Mouse (Mus musculus) adrenal gland, adult 8-10 months (tissue): ENCODE measurements around the gene Antxr1. TPM values are rescaled to one million over a fixed set of nuclear protein-coding genes. Genes with fewer than 3 reads are reported as not detected.

Source experiments
- DNase-seq: peaks from one replicate; pipeline ENCODE4 v3.0.0; 2022
- total RNA-seq, 4 experiments: library from RNA; stranded (reverse); gene quantifications; 2 replicates each; pipeline ENCODE4 v1.2.4; 2022

Antxr1 gene
- 10 to 100 TPM; 13.9 to 22.5 (median 18.3) TPM for total RNA-seq

- DNase-seq: peak; percentile 30
Measured at GRCm38 (mm10) chr6:87335091-87335934, at the start of gene Antxr1. Gene Antxr1 (minus strand): TSS chr6:87335821.

- DNase-seq: no peak
Measured at GRCm38 (mm10) chr6:87384761-87385160, 49.1 kb upstream of the Antxr1 start.

- DNase-seq: no peak
Measured at GRCm38 (mm10) chr6:87383926-87384691, 48.5 kb upstream of the Antxr1 start.

GRCm38 (mm10) chr6:87373057-87373456, 37.4 kb upstream of the Antxr1 start, which contains the start of gene Gkn2:
Gene Gkn2 (plus strand): TSS chr6:87373357.
- DNase-seq: no peak

- no peak for DNase-seq
Measured at GRCm38 (mm10) chr6:87369223-87369622, 33.6 kb upstream of the Antxr1 start.

GRCm38 (mm10) chr6:87354441-87354840, 18.8 kb upstream of the Antxr1 start:
- no peak for DNase-seq

GRCm38 (mm10) chr6:87350829-87351228, 15.2 kb upstream of the Antxr1 start, which contains the start of gene Gkn1:
Gene Gkn1 (minus strand): TSS chr6:87350942.
- DNase-seq: no peak

- DNase-seq: no peak
Measured at GRCm38 (mm10) chr6:87335935-87336295, 294 bp upstream of the Antxr1 start.

GRCm38 (mm10) chr6:87334361-87335090, 1.1 kb downstream of the Antxr1 start:
- DNase-seq: no peak

GRCm38 (mm10) chr6:87332380-87332779, 3.2 kb downstream of the Antxr1 start:
- no peak for DNase-seq

- DNase-seq: no peak
Measured at GRCm38 (mm10) chr6:87328265-87329173, 7.1 kb downstream of the Antxr1 start.

GRCm38 (mm10) chr6:87326932-87327331, 8.7 kb downstream of the Antxr1 start:
- DNase-seq: no peak

- no peak for DNase-seq
Measured at GRCm38 (mm10) chr6:87323381-87323780, 12.2 kb downstream of the Antxr1 start.

GRCm38 (mm10) chr6:87318651-87319050, 17.0 kb downstream of the Antxr1 start:
- DNase-seq: no peak

- peak; percentile 26 for DNase-seq
Measured at GRCm38 (mm10) chr6:87316966-87317365, 18.7 kb downstream of the Antxr1 start.

GRCm38 (mm10) chr6:87312761-87313160, 22.9 kb downstream of the Antxr1 start:
- no peak for DNase-seq

GRCm38 (mm10) chr6:87304486-87304885, 31.1 kb downstream of the Antxr1 start:
- no peak for DNase-seq

GRCm38 (mm10) chr6:87302746-87303145, 32.9 kb downstream of the Antxr1 start:
- DNase-seq: no peak

- DNase-seq: no peak
Measured at GRCm38 (mm10) chr6:87301991-87302390, 33.6 kb downstream of the Antxr1 start.

- no peak for DNase-seq
Measured at GRCm38 (mm10) chr6:87294904-87295303, 40.7 kb downstream of the Antxr1 start.
